Mouse (Mus musculus) right cerebral cortex, adult 2 months (tissue): ENCODE measurements around the gene Acp7.
A peak's percentile ranks its signal among the peaks of the same experiment; 100 is the strongest.

Source experiments
- DNase-seq, 2 experiments: peaks; one replicate each; pipeline ENCODE4 v3.0.0; 2021 to 2022; ENCODE audit warnings: low spot score in 2 of 2

The Acp7 gene

GRCm38 (mm10) chr7:28601668-28602067, 29.5 kb downstream of the Acp7 start:
- peak; percentile 77 to 84 for DNase-seq

- DNase-seq, result peak; percentile 66 to 86
Observed at GRCm38 (mm10) chr7:28601029-28601428, 30.1 kb downstream of the Acp7 start.

GRCm38 (mm10) chr7:28598951-28599350, 32.2 kb downstream of the Acp7 start:
- no peak for DNase-seq

- peak; percentile 98 to 99 for DNase-seq
Observed at GRCm38 (mm10) chr7:28597642-28598446, 33.3 kb downstream of the Acp7 start, which contains the start of the genes Samd4b and Pak4. Samd4b (minus strand) TSS chr7:28598144. Pak4 (minus strand) TSS chr7:28598185.

- DNase-seq, result no peak
Observed at GRCm38 (mm10) chr7:28597277-28597570, 33.9 kb downstream of the Acp7 start.

GRCm38 (mm10) chr7:28596436-28597276, 34.5 kb downstream of the Acp7 start:
- no peak for DNase-seq

GRCm38 (mm10) chr7:28595751-28596435, 35.2 kb downstream of the Acp7 start:
- DNase-seq, result no peak

GRCm38 (mm10) chr7:28593206-28594111, 37.7 kb downstream of the Acp7 start:
- DNase-seq, result no peak

GRCm38 (mm10) chr7:28591862-28592261, 39.3 kb downstream of the Acp7 start:
- no peak for DNase-seq

- DNase-seq, result no peak
Observed at GRCm38 (mm10) chr7:28587644-28588043, 43.5 kb downstream of the Acp7 start.

- DNase-seq, result no peak
Observed at GRCm38 (mm10) chr7:28586663-28587411, 44.3 kb downstream of the Acp7 start.

- DNase-seq, result no peak
Observed at GRCm38 (mm10) chr7:28585001-28585400, 46.1 kb downstream of the Acp7 start.

GRCm38 (mm10) chr7:28584468-28584867, 46.7 kb downstream of the Acp7 start:
- DNase-seq, result no peak

GRCm38 (mm10) chr7:28583570-28584344, 47.4 kb downstream of the Acp7 start:
- peak in 1 of 2 experiments; percentile 27 for DNase-seq

GRCm38 (mm10) chr7:28582841-28583240, 48.3 kb downstream of the Acp7 start:
- DNase-seq, result no peak

GRCm38 (mm10) chr7:28581721-28582120, 49.4 kb downstream of the Acp7 start:
- DNase-seq, result no peak

GRCm38 (mm10) chr7:28579826-28580225, 51.3 kb downstream of the Acp7 start:
- no peak for DNase-seq

- no peak for DNase-seq
Observed at GRCm38 (mm10) chr7:28578543-28579053, 52.5 kb downstream of the Acp7 start.

- no peak for DNase-seq
Observed at GRCm38 (mm10) chr7:28577826-28578542, 53.1 kb downstream of the Acp7 start.
